Mouse (Mus musculus) large intestine, adult 2 months (tissue): Measurements from ENCODE around the gene Ffar2. TPM values are rescaled to one million over a fixed set of nuclear protein-coding genes. Genes with fewer than 3 reads are reported as not detected.
A peak's percentile ranks its signal among the peaks of the same experiment; 100 is the strongest.

Experiments used
- DNase-seq: peaks from one replicate; pipeline ENCODE4 v3.0.0-alpha.2; 2012; ENCODE audit warnings: low read depth, low spot score
- WGBS: fragments of 180-500 bp; shearing (Covaris S2); methylation state at CpG from one replicate; pipeline ENCODE4 v1.1.7; 2018; 5-methylcytosine and 5-hydroxymethylcytosine counted together
- polyA plus RNA-seq: library from polyadenylated mRNA; depleted of rRNA; stranded (reverse); fragments of >200 nt; gene quantifications from 2 replicates; pipeline ENCODE4 v1.2.3, GENCODE M21; 2012; rRNA removed

The Ffar2 gene
- polyA plus RNA-seq, 1 experiment: 13.6 TPM

GRCm38 (mm10) chr7:30781792-30782191, 41.8 kb downstream of the Ffar2 start:
- 55% methylated on average over 4 of the region's 4 CpGs for WGBS
- no peak for DNase-seq

- 88% methylated on average over 1 of the region's 1 CpGs for WGBS
These were observed 45.7 kb downstream of the Ffar2 start for GRCm38 (mm10) chr7:30777911-30778310.

GRCm38 (mm10) chr7:30777081-30777579, 46.4 kb downstream of the Ffar2 start:
- 85% methylated on average over 7 of the region's 7 CpGs for WGBS
- DNase-seq: no peak

More at GRCm38 (mm10) chr7:30777911-30778310, 45.7 kb downstream of the Ffar2 start:
- no peak for DNase-seq

GRCm38 (mm10) chr7:30776104-30776503, 47.5 kb downstream of the Ffar2 start:
- WGBS: 46% methylated on average over 9 of the region's 9 CpGs
- no peak for DNase-seq

- 11% methylated on average over 9 of the region's 9 CpGs for WGBS
- DNase-seq: peak; percentile 43
These were observed 54.3 kb downstream of the Ffar2 start for GRCm38 (mm10) chr7:30769236-30769635.

Other genes with a start within 250 kb of the Ffar2 start
- 31.5 and 37.2 TPM in 2 replicates for gene Kmt2b, start 235.0 kb downstream of the Ffar2 start, polyA plus RNA-seq
- gene Zbtb32, start 224.9 kb downstream of the Ffar2 start, polyA plus RNA-seq: 2.1 and 2.2 TPM in 2 replicates
- gene Upk1a, start 210.9 kb downstream of the Ffar2 start, polyA plus RNA-seq: 6.7 and 8.0 TPM in 2 replicates
- gene Cox6b1, start 197.6 kb downstream of the Ffar2 start, polyA plus RNA-seq: 933 and 1,035 TPM in 2 replicates
- gene Etv2, start 187.9 kb downstream of the Ffar2 start, polyA plus RNA-seq: not detected in 2 replicates
- gene Rbm42, start 173.5 kb downstream of the Ffar2 start, polyA plus RNA-seq: 52.1 and 56.3 TPM in 2 replicates
- 10.0 and 12.7 TPM in 2 replicates for gene Haus5, start 158.8 kb downstream of the Ffar2 start, polyA plus RNA-seq
- not detected in 2 replicates for gene Pmis2, start 152.2 kb downstream of the Ffar2 start, polyA plus RNA-seq
- 0.79 and 1.9 TPM in 2 replicates for gene 2200002J24Rik, start 124.8 kb downstream of the Ffar2 start, polyA plus RNA-seq
- gene Atp4a, start 111.6 kb downstream of the Ffar2 start, polyA plus RNA-seq: 0.71 and 1.2 TPM in 2 replicates
- gene Tmem147, start 94.2 kb downstream of the Ffar2 start, polyA plus RNA-seq: 227 and 258 TPM in 2 replicates
- gene Gapdhs, start 80.1 kb downstream of the Ffar2 start, polyA plus RNA-seq: not detected in 2 replicates
- gene Sbsn, start 72.3 kb downstream of the Ffar2 start, polyA plus RNA-seq: 0.69 and 0.73 TPM in 2 replicates
- gene Dmkn, start 60.0 kb downstream of the Ffar2 start, polyA plus RNA-seq: 3.4 and 4.9 TPM in 2 replicates
- 0.41 TPM in 1 of 2 replicates, not detected in the other for gene Krtdap, start 35.9 kb downstream of the Ffar2 start, polyA plus RNA-seq
- 1.6 and 2.7 TPM in 2 replicates for gene Ffar3, start 32.4 kb upstream of the Ffar2 start, polyA plus RNA-seq
- gene Ffar1, start 37.8 kb upstream of the Ffar2 start, polyA plus RNA-seq: 1.5 TPM in 2 replicates
- gene Cd22, start 56.6 kb upstream of the Ffar2 start, polyA plus RNA-seq: 15.1 and 20.1 TPM in 2 replicates
- 0.51 and 1.2 TPM in 2 replicates for gene Mag, start 91.1 kb upstream of the Ffar2 start, polyA plus RNA-seq
- 0.61 and 0.71 TPM in 2 replicates for gene Hamp2, start 100.9 kb upstream of the Ffar2 start, polyA plus RNA-seq
- gene Hamp, start 120.3 kb upstream of the Ffar2 start, polyA plus RNA-seq: 1.7 and 3.2 TPM in 2 replicates
- 55.1 and 74.9 TPM in 2 replicates for gene Usf2, start 133.0 kb upstream of the Ffar2 start, polyA plus RNA-seq
- 392 and 435 TPM in 2 replicates for gene Lsr, start 149.7 kb upstream of the Ffar2 start, polyA plus RNA-seq
- 12.1 and 13.5 TPM in 2 replicates for gene Fam187b, start 150.0 kb upstream of the Ffar2 start, polyA plus RNA-seq
- 49.2 and 54.5 TPM in 2 replicates for gene Fxyd5, start 218.7 kb upstream of the Ffar2 start, polyA plus RNA-seq
- gene Fxyd7, start 227.7 kb upstream of the Ffar2 start, polyA plus RNA-seq: 2.6 and 4.2 TPM in 2 replicates
- 80.0 and 106 TPM in 2 replicates for gene Fxyd1, start 233.4 kb upstream of the Ffar2 start, polyA plus RNA-seq
- gene Lgi4, start 235.6 kb upstream of the Ffar2 start, polyA plus RNA-seq: 2.9 and 3.5 TPM in 2 replicates